Mouse (Mus musculus) mesoderm, embryonic 11.5 days (tissue): ENCODE measurements at regions not wholly inside any gene's neighbourhood (a gene's known extent, or its start where the extent isn't known, plus 50 kb on each side); places are given as distances from the start of the nearest gene placed in this dataset.

ENCODE experiments used
- DNase-seq: peaks from one replicate; pipeline ENCODE4 v3.0.0-alpha.2; 2012; ENCODE audit warnings: low read depth, low spot score

- no peak for DNase-seq
Observed at GRCm38 (mm10) chr3:60698189-60698588, 225.6 kb downstream of the Mbnl1 start.

GRCm38 (mm10) chr3:60707139-60707538 is 234.5 kb downstream of the Mbnl1 start:
- DNase-seq, result no peak

GRCm38 (mm10) chr3:60712896-60713295 is 240.3 kb downstream of the Mbnl1 start:
- no peak for DNase-seq

- DNase-seq, result no peak
Observed at GRCm38 (mm10) chr3:60720322-60720721, 247.7 kb downstream of the Mbnl1 start.

- no peak for DNase-seq
Observed at GRCm38 (mm10) chr3:60731331-60731730, 258.7 kb downstream of the Mbnl1 start.

- no peak for DNase-seq
Observed at GRCm38 (mm10) chr3:60740543-60741294, 261.9 kb upstream of the P2ry1 start.

- no peak for DNase-seq
Observed at GRCm38 (mm10) chr3:60741379-60741778, 261.2 kb upstream of the P2ry1 start.

GRCm38 (mm10) chr3:60742232-60742631 is 260.4 kb upstream of the P2ry1 start:
- no peak for DNase-seq

GRCm38 (mm10) chr3:60745075-60745474 is 257.5 kb upstream of the P2ry1 start:
- no peak for DNase-seq

GRCm38 (mm10) chr3:60758568-60758967 is 244.0 kb upstream of the P2ry1 start:
- no peak for DNase-seq

GRCm38 (mm10) chr3:60759046-60759445 is 243.5 kb upstream of the P2ry1 start:
- no peak for DNase-seq

- peak; percentile 42 for DNase-seq
Observed at GRCm38 (mm10) chr3:60762874-60763273, 239.7 kb upstream of the P2ry1 start.

- no peak for DNase-seq
Observed at GRCm38 (mm10) chr3:60765079-60765478, 237.5 kb upstream of the P2ry1 start.

GRCm38 (mm10) chr3:60768996-60769395 is 233.6 kb upstream of the P2ry1 start:
- no peak for DNase-seq

- no peak for DNase-seq
Observed at GRCm38 (mm10) chr3:60771866-60772265, 230.7 kb upstream of the P2ry1 start.

- DNase-seq, result peak; percentile 32
Observed at GRCm38 (mm10) chr3:60773383-60773782, 229.2 kb upstream of the P2ry1 start.

- peak; percentile 54 for DNase-seq
Observed at GRCm38 (mm10) chr3:60785137-60785875, 217.3 kb upstream of the P2ry1 start.

GRCm38 (mm10) chr3:60787989-60788388 is 214.6 kb upstream of the P2ry1 start:
- DNase-seq, result no peak

- no peak for DNase-seq
Observed at GRCm38 (mm10) chr3:60789441-60789840, 213.2 kb upstream of the P2ry1 start.

GRCm38 (mm10) chr3:60792166-60792565 is 210.4 kb upstream of the P2ry1 start:
- DNase-seq, result no peak

GRCm38 (mm10) chr3:60796207-60796606 is 206.4 kb upstream of the P2ry1 start:
- DNase-seq, result no peak

- DNase-seq, result no peak
Observed at GRCm38 (mm10) chr3:60797808-60798207, 204.8 kb upstream of the P2ry1 start.

- DNase-seq, result no peak
Observed at GRCm38 (mm10) chr3:60798461-60798860, 204.1 kb upstream of the P2ry1 start.
